Mouse (Mus musculus): ENCODE data around the gene Derl2. TPM values are rescaled to one million over a fixed set of nuclear protein-coding genes. Genes with fewer than 3 reads are reported as not detected.

Gene Derl2
- polyA plus RNA-seq (2015; fragmentation: Nextera tagmentation; extraction: Ambion mirVana): 35.5 and 36.2 TPM in 2 replicates

- Histone ChIP-seq H3K4me3 (peak within 1 kb of the TSS; percentile 73), H3K36me3 (no peaks in the 10 kb centered on the region; the same call in 1 of the 2 replicates), H3K27ac (replicated peaks) (peak within 1 kb of the TSS; percentile 91), H3K9ac (replicated peaks) (peak within 1 kb of the TSS; percentile 79), H3K9me3 (no peaks in the 10 kb centered on the region), H3K27me3 (no peaks in the 10 kb centered on the region), H3K4me2 (replicated peaks) (peak within 1 kb of the TSS; percentile 72), H3K4me1 (peaks cover 61% of the 10 kb centered on the region)
- peak; percentile 100 for ATAC-seq (replicated peaks)
- WGBS: under 1% methylated on average over 71 of the region's 71 CpGs
Measured at GRCm38 (mm10) chr11:71019201-71020068, at the start of gene Derl2, which contains the start of gene Mis12. Gene Derl2 (minus strand): TSS chr11:71019841. Gene Mis12 (plus strand): TSS chr11:71019611.

GRCm38 (mm10) chr11:71052554-71052953, 32.9 kb upstream of the Derl2 start:
- no peak overlapping the region for H3K27ac ChIP-seq (replicated peaks)
- H3K4me3 ChIP-seq: no peak overlapping the region
- H3K27me3 ChIP-seq: no peaks in the 10 kb centered on the region
- H3K4me2 ChIP-seq (replicated peaks): no peak overlapping the region
- no peaks in the 10 kb centered on the region for H3K36me3 ChIP-seq
- ATAC-seq (replicated peaks): no peak
- no peaks in the 10 kb centered on the region for H3K9me3 ChIP-seq
- H3K4me1 ChIP-seq: no peaks in the 10 kb centered on the region
- 3% methylated on average over 1 of the region's 1 CpGs for WGBS
- no peak overlapping the region for H3K9ac ChIP-seq (replicated peaks)

- no peak for ATAC-seq (replicated peaks)
- Histone ChIP-seq H3K9ac (replicated peaks) (no peak overlapping the region), H3K9me3 (no peaks in the 10 kb centered on the region), H3K4me1 (no peaks in the 10 kb centered on the region), H3K27ac (replicated peaks) (no peak overlapping the region), H3K4me2 (replicated peaks) (no peak overlapping the region), H3K27me3 (no peaks in the 10 kb centered on the region), H3K36me3 (no peaks in the 10 kb centered on the region), H3K4me3 (no peak overlapping the region)
- 95% methylated on average over 5 of the region's 5 CpGs for WGBS
Measured at GRCm38 (mm10) chr11:71039526-71040298, 20.1 kb upstream of the Derl2 start.

GRCm38 (mm10) chr11:71033163-71033761, 13.6 kb upstream of the Derl2 start, which contains the start of gene 6330403K07Rik:
Gene 6330403K07Rik (minus strand): TSS chr11:71033513.
- Histone ChIP-seq H3K4me1 (peaks cover 26% of the 10 kb centered on the region), H3K4me3 (peak within 1 kb of the TSS; percentile 71), H3K4me2 (replicated peaks) (peak within 1 kb of the TSS; percentile 59), H3K27me3 (no peaks in the 10 kb centered on the region), H3K36me3 (peaks cover 4% of the 10 kb centered on the region; the same call in 1 of the 2 replicates), H3K9me3 (no peaks in the 10 kb centered on the region), H3K27ac (replicated peaks) (peak within 1 kb of the TSS; percentile 99), H3K9ac (replicated peaks) (peak within 1 kb of the TSS; percentile 90)
- ATAC-seq (replicated peaks): peak; percentile 96
- WGBS: under 1% methylated on average over 30 of the region's 31 CpGs

- H3K36me3 ChIP-seq: peaks cover 8% of the 10 kb centered on the region; the same call in 1 of the 2 replicates
- ATAC-seq (replicated peaks): peak; percentile 37; the same call in 1 of the 2 replicates
- H3K27me3 ChIP-seq: no peaks in the 10 kb centered on the region
- peaks cover 26% of the 10 kb centered on the region for H3K4me1 ChIP-seq
- peak overlapping the region; percentile 99 for H3K27ac ChIP-seq (replicated peaks)
- peak overlapping the region; percentile 59 for H3K4me2 ChIP-seq (replicated peaks)
- no peaks in the 10 kb centered on the region for H3K9me3 ChIP-seq
- H3K4me3 ChIP-seq: peak overlapping the region; percentile 71
- 2% methylated on average over 26 of the region's 26 CpGs for WGBS
- peak overlapping the region; percentile 90 for H3K9ac ChIP-seq (replicated peaks)
Measured at GRCm38 (mm10) chr11:71032491-71033162, 13.0 kb upstream of the Derl2 start.

- Histone ChIP-seq H3K4me2 (replicated peaks) (peak overlapping the region; percentile 59), H3K4me3 (peak overlapping the region; percentile 71), H3K27me3 (no peaks in the 10 kb centered on the region), H3K36me3 (peaks cover 14% of the 10 kb centered on the region), H3K9me3 (no peaks in the 10 kb centered on the region), H3K27ac (replicated peaks) (peak overlapping the region; percentile 99), H3K4me1 (peaks cover 26% of the 10 kb centered on the region), H3K9ac (replicated peaks) (peak overlapping the region; percentile 90)
- WGBS: 50% methylated on average over 7 of the region's 7 CpGs
- ATAC-seq (replicated peaks): no peak
Measured at GRCm38 (mm10) chr11:71032070-71032469, 12.4 kb upstream of the Derl2 start.

GRCm38 (mm10) chr11:71029403-71030118, 9.9 kb upstream of the Derl2 start:
- no peaks in the 10 kb centered on the region for H3K27me3 ChIP-seq
- 79% methylated on average over 3 of the region's 3 CpGs for WGBS
- no peak for ATAC-seq (replicated peaks)

GRCm38 (mm10) chr11:71028280-71028679, 8.6 kb upstream of the Derl2 start:
- Histone ChIP-seq H3K27me3 (no peaks in the 10 kb centered on the region), H3K4me3 (no peak overlapping the region), H3K27ac (replicated peaks) (no peak overlapping the region), H3K9ac (replicated peaks) (no peak overlapping the region), H3K9me3 (no peaks in the 10 kb centered on the region), H3K4me2 (replicated peaks) (no peak overlapping the region), H3K36me3 (peaks cover 37% of the 10 kb centered on the region), H3K4me1 (peaks cover 19% of the 10 kb centered on the region)
- no peak for ATAC-seq (replicated peaks)
- 69% methylated on average over 3 of the region's 3 CpGs for WGBS

More at GRCm38 (mm10) chr11:71029403-71030118, 9.9 kb upstream of the Derl2 start:
- Histone ChIP-seq H3K4me2 (replicated peaks) (no peak overlapping the region), H3K9ac (replicated peaks) (no peak overlapping the region), H3K27ac (replicated peaks) (no peak overlapping the region), H3K4me3 (no peak overlapping the region), H3K9me3 (no peaks in the 10 kb centered on the region), H3K36me3 (peaks cover 37% of the 10 kb centered on the region), H3K4me1 (peaks cover 25% of the 10 kb centered on the region)

- Histone ChIP-seq H3K4me2 (replicated peaks) (peak overlapping the region; percentile 72), H3K36me3 (no peaks in the 10 kb centered on the region), H3K27ac (replicated peaks) (peak overlapping the region; percentile 85), H3K9me3 (no peaks in the 10 kb centered on the region), H3K9ac (replicated peaks) (peak overlapping the region; percentile 79), H3K4me1 (peaks cover 61% of the 10 kb centered on the region), H3K27me3 (no peaks in the 10 kb centered on the region), H3K4me3 (peak overlapping the region; percentile 73)
- 4% methylated on average over 28 of the region's 28 CpGs for WGBS
- ATAC-seq (replicated peaks): no peak; the same call in 1 of the 2 replicates
Measured at GRCm38 (mm10) chr11:71018416-71019200, 1.0 kb downstream of the Derl2 start.

- Histone ChIP-seq H3K4me3 (no peak overlapping the region), H3K4me1 (peaks cover 47% of the 10 kb centered on the region), H3K27me3 (no peaks in the 10 kb centered on the region), H3K36me3 (peaks cover 12% of the 10 kb centered on the region), H3K9me3 (no peaks in the 10 kb centered on the region), H3K9ac (replicated peaks) (no peak overlapping the region), H3K27ac (replicated peaks) (no peak overlapping the region), H3K4me2 (replicated peaks) (no peak overlapping the region)
- 90% methylated on average over 1 of the region's 1 CpGs for WGBS
- ATAC-seq (replicated peaks): no peak
Measured at GRCm38 (mm10) chr11:71017051-71017450, 2.6 kb downstream of the Derl2 start.
